Mouse (Mus musculus) limb, embryonic 10.5 days (tissue): ENCODE results near the gene Tle6. TPM values are rescaled to one million over a fixed set of nuclear protein-coding genes. Genes with fewer than 3 reads are reported as not detected.
A peak's percentile ranks its signal among the peaks of the same experiment; 100 is the strongest.

Experiments
- DNase-seq: peaks from one replicate; pipeline ENCODE4 v3.0.0-alpha.2; 2017; ENCODE audit warnings: low spot score
- H3K27ac ChIP-seq: fragments of 300-500 bp; sonication (generic); 2 replicates; pipeline ENCODE4 v1.5.1; 2016; ENCODE audit warnings: mild to moderate bottlenecking
- H3K27me3 ChIP-seq: fragments of 300-500 bp; sonication (generic); 2 replicates; pipeline ENCODE4 v1.6.1; 2016; ENCODE audit warnings: low read depth, mild to moderate bottlenecking; ENCODE audit not compliant: poor library complexity, severe bottlenecking
- H3K36me3 ChIP-seq: fragments of 300-500 bp; sonication (generic); 2 replicates; pipeline ENCODE4 v1.6.1; 2016; ENCODE audit warnings: mild to moderate bottlenecking, moderate library complexity
- H3K4me1 ChIP-seq: fragments of 300-500 bp; sonication (generic); 2 replicates; pipeline ENCODE4 v1.6.1; 2016
- H3K4me3 ChIP-seq: fragments of 300-500 bp; sonication (generic); 2 replicates; pipeline ENCODE4 v1.5.1; 2016; ENCODE audit warnings: mild to moderate bottlenecking, moderate library complexity
- H3K9me3 ChIP-seq: fragments of 300-500 bp; sonication (generic); replicated peaks from 2 replicates; pipeline ENCODE4 v1.6.1; 2016; ENCODE audit warnings: mild to moderate bottlenecking
- WGBS: fragments of 180-500 bp; shearing (Covaris S2); methylation state at CpG from one replicate; pipeline ENCODE4 v1.1.7; 2016; 5-methylcytosine and 5-hydroxymethylcytosine counted together
- polyA plus RNA-seq: library from polyadenylated mRNA; unstranded; fragments of >200 nt; fragmentation: Nextera tagmentation; extraction: Ambion mirVana; gene quantifications from 2 replicates; pipeline ENCODE4 v1.2.1, GENCODE M21; 2016

Tle6 gene
- polyA plus RNA-seq, 1 experiment from 2014 or later, result 15.5 TPM

DNA sequence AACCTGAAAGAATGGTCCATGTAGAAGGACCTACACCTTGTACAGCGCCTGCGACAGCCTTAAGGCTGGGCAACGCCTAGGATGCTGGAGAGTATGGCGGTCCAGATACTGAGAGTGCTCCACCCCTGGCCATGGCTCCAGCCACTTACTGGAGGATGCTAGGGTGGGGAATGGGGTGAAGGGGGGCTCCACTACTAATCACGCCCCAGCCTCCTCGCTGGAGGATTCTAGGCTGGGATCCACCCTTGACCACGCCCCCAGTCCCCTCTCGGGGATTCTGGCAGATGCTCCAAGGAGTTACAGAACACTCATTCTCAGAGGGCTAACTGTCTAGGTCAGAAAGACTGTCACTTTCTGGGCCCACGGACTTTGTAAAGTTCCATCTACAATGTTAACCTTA, 27.9 kb downstream of the Tle6 start:
- 5% methylated on average over 9 of the region's 9 CpGs for WGBS
- Histone ChIP-seq H3K9me3 (no peaks in the 10 kb centered on the region), H3K27ac (peak overlapping the region; percentile 87), H3K4me3 (peak overlapping the region; percentile 50), H3K4me1 (peaks cover 85% of the 10 kb centered on the region), H3K36me3 (peaks cover 11% of the 10 kb centered on the region; the same call in 1 of the 2 replicates), H3K27me3 (peaks cover 61% of the 10 kb centered on the region)
- no peak for DNase-seq

- peaks cover 61% of the 10 kb centered on the region for H3K27me3 ChIP-seq
- peak overlapping the region; percentile 50 for H3K4me3 ChIP-seq
- H3K36me3 ChIP-seq, result peaks cover 8% of the 10 kb centered on the region
- H3K9me3 ChIP-seq, result no peaks in the 10 kb centered on the region
- H3K27ac ChIP-seq, result peak overlapping the region; percentile 87
- WGBS, result 3% methylated on average over 9 of the region's 9 CpGs
- peaks cover 89% of the 10 kb centered on the region for H3K4me1 ChIP-seq
- DNase-seq, result peak; percentile 52
Observed at GRCm38 (mm10) chr10:81572133-81572671, 28.7 kb downstream of the Tle6 start.

DNA sequence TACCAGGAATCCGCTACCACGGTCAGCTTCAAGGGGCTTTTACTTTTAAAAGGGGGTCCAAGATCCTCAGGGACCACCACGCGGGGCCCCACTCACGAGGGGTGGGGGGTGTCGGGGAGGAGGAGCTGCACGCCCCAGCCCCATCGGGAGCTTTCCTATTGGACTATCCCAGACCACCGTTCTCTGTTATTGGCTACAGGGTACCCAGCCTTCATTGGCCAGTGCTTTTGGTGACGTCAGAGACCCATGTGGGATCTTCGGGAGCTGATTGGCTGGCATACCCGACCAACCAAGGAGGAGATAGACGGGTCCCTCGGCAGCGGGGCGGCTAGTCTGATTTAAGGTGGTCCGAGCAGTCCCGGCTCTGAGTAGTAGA, 29.4 kb downstream of the Tle6 start:
- under 1% methylated on average over 18 of the region's 18 CpGs for WGBS
- peak overlapping the region; percentile 87 for H3K27ac ChIP-seq
- H3K27me3 ChIP-seq, result peaks cover 61% of the 10 kb centered on the region
- peak overlapping the region; percentile 50 for H3K4me3 ChIP-seq
- peaks cover 11% of the 10 kb centered on the region for H3K36me3 ChIP-seq
- H3K4me1 ChIP-seq, result peaks cover 90% of the 10 kb centered on the region
- peak; percentile 92 for DNase-seq
- H3K9me3 ChIP-seq, result no peaks in the 10 kb centered on the region

DNA sequence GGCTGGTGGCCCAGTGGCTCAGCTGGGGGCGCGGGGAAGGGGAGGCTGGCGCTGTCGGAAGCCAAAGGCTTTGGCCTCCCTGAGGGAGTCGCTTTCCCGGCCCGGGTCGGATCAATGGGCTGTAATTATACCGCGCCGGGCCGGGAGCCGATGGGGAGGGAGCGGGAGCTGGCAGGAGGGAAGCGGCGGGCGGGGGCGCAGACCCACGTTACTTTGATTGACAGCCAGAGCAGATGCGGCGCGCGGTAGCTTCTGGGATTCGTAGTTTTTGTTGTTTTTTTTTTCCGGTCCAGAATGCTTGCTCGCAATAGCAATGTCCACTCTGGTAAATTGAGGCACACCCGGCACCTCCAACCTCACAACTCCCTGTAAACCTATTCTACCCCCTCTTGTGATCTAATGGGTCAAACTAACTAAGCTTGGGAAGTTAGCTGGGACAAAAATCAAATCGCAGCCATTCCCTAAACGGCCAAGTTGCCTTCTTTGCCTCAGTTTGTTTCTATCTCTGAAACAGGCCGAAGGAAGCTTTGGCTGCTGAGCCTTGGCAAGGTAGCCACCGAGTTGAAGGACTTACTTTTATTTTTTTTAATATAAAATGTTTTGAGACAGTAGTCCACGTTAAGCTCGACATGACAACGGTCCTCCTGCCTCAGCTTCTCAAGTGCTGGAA, 29.9 kb downstream of the Tle6 start:
- DNase-seq, result peak; percentile 99
- peaks cover 90% of the 10 kb centered on the region for H3K4me1 ChIP-seq

GRCm38 (mm10) chr10:81570238-81570800, 30.6 kb downstream of the Tle6 start:
- H3K27me3 ChIP-seq, result peaks cover 61% of the 10 kb centered on the region
- peaks cover 23% of the 10 kb centered on the region for H3K36me3 ChIP-seq
- DNase-seq, result peak; percentile 53
- H3K4me3 ChIP-seq, result peak overlapping the region; percentile 50
- WGBS, result 0% methylated on average over 9 of the region's 11 CpGs
- H3K4me1 ChIP-seq, result peaks cover 90% of the 10 kb centered on the region
- no peaks in the 10 kb centered on the region for H3K9me3 ChIP-seq
- peak overlapping the region; percentile 87 for H3K27ac ChIP-seq

More for the DNA sequence above, 29.9 kb downstream of the Tle6 start:
- Histone ChIP-seq H3K9me3 (no peaks in the 10 kb centered on the region), H3K27me3 (peaks cover 61% of the 10 kb centered on the region), H3K27ac (peak overlapping the region; percentile 87), H3K4me3 (peak overlapping the region; percentile 50), H3K36me3 (peaks cover 17% of the 10 kb centered on the region)
- WGBS, result under 1% methylated on average over 33 of the region's 34 CpGs

DNA sequence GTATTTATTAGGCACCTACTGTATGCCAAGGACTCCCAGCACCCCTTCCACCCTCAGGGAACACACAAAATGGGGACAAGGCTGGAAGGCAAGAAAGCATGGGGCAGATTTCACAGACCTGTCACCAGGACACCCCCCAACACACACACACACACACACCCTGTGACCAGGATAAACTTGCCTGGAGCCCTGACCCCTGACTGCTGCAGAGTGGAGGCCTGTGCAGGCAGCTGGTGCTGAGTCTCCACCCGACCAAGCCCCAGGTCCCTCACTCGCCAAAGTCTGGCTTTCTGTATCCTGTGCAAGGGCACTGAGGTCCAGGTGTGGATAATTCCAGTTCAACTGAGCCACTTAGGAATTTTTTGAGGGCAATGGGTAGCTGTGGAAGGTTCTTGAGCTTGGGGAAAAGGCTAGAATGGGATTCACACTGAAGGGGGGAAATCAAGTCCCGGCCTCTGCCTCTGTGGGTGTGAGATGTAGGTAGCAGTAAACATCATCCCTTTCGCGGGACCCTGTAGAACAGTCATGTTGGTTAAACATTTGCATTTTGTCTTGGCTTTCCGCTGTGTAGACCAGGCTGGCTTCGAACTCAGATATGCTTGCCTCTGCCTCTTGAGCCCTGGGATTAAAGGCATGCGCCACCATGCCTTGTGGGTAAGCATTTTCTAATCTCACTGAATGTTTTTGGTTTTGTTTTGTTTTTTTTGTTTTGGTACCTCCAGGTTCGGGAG, 31.2 kb downstream of the Tle6 start:
- H3K9me3 ChIP-seq, result no peaks in the 10 kb centered on the region
- H3K4me3 ChIP-seq, result peak overlapping the region; percentile 27; the same call in 1 of the 2 replicates
- DNase-seq, result no peak
- peaks cover 30% of the 10 kb centered on the region for H3K36me3 ChIP-seq
- H3K27me3 ChIP-seq, result peaks cover 61% of the 10 kb centered on the region
- peaks cover 90% of the 10 kb centered on the region for H3K4me1 ChIP-seq
- 40% methylated on average over 9 of the region's 9 CpGs for WGBS
- H3K27ac ChIP-seq, result peak overlapping the region; percentile 87

GRCm38 (mm10) chr10:81568381-81569191, 32.3 kb downstream of the Tle6 start:
- Histone ChIP-seq H3K27ac (peak overlapping the region; percentile 87), H3K27me3 (peaks cover 51% of the 10 kb centered on the region), H3K36me3 (peaks cover 39% of the 10 kb centered on the region), H3K9me3 (no peaks in the 10 kb centered on the region), H3K4me1 (peaks cover 90% of the 10 kb centered on the region), H3K4me3 (peak overlapping the region; percentile 27)
- 12% methylated on average over 16 of the region's 16 CpGs for WGBS
- peak; percentile 77 for DNase-seq

DNA sequence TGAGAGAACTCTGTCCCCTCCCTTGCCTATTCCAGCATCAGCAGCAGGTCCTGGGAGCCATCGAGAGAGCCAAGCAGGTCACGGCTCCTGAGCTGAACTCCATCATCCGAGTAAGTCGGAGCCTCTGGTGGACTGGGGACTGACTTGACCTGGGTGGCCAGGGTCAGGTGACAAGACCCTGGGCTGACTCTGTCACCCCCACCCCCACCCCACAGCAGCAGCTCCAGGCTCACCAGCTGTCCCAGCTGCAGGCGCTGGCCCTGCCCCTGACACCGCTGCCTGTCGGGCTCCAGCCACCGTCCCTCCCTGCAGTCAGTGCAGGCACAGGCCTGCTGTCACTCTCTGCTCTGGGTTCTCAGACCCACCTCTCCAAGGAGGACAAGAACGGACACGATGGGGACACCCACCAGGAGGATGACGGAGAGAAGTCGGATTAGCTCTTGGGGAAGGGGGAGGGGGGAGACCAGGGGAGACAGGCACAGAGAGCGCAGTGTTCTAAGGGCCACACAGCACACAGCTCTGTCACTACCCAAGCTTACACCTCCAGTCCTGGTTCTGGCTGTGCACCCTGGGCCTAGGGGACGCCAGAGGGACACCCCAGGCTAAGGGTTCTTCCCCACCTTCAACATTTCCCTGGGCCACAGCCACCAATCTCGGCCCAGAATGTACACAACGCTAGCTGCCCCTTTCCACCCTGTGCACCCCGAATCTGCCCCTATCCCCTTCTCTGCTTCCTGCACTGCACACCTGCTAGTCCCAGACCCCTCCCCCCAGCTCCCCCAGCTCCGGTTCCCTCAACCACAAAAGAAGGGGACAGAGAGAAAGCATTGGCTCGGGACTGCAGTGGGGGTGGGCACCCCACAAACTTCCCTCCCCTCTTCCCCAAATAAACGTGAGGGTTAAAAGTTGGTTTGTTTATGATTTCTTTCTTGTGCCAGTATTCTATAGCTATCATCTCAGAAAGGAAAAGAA, 35.3 kb downstream of the Tle6 start:
- Histone ChIP-seq H3K27me3 (peaks cover 34% of the 10 kb centered on the region), H3K4me3 (peak overlapping the region; percentile 49), H3K4me1 (peaks cover 94% of the 10 kb centered on the region), H3K27ac (peak overlapping the region; percentile 85), H3K36me3 (peaks cover 61% of the 10 kb centered on the region), H3K9me3 (no peaks in the 10 kb centered on the region)
- no peak for DNase-seq
- 26% methylated on average over 20 of the region's 20 CpGs for WGBS

- 7% methylated on average over 10 of the region's 10 CpGs for WGBS
- Histone ChIP-seq H3K4me3 (peak overlapping the region; percentile 49), H3K27me3 (peaks cover 40% of the 10 kb centered on the region)
Observed at GRCm38 (mm10) chr10:81564734-81565133, 36.1 kb downstream of the Tle6 start.

DNA sequence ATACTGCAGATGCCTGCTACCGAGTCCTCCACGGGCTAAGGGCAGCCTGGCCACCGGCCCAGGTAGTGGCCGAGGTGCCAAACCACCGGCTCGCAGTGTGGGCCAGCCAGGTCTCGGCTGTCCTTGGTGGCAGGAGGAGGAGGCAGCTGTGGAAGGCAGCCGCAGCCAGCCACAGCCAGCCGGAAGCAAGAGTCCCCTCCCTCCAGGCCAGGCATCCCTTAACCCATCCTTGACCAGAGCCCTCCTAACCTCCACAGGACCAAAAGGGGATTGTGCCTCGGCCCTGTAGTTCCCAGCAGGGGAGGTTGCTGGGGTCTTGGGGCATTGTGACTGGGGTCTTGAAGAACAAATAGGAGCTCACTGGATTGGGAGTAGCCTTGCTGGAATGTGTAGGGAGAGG, 36.7 kb downstream of the Tle6 start:
- peaks cover 40% of the 10 kb centered on the region for H3K27me3 ChIP-seq

More at GRCm38 (mm10) chr10:81564734-81565133, 36.1 kb downstream of the Tle6 start:
- Histone ChIP-seq H3K36me3 (peaks cover 61% of the 10 kb centered on the region), H3K9me3 (no peaks in the 10 kb centered on the region), H3K27ac (peak overlapping the region; percentile 85), H3K4me1 (peaks cover 94% of the 10 kb centered on the region)
- DNase-seq, result peak; percentile 80

GRCm38 (mm10) chr10:81563481-81563880, 37.4 kb downstream of the Tle6 start:
- H3K36me3 ChIP-seq, result peaks cover 61% of the 10 kb centered on the region
- no peaks in the 10 kb centered on the region for H3K9me3 ChIP-seq
- 39% methylated on average over 6 of the region's 6 CpGs for WGBS
- H3K4me1 ChIP-seq, result peaks cover 91% of the 10 kb centered on the region
- H3K27me3 ChIP-seq, result peaks cover 40% of the 10 kb centered on the region
- peak overlapping the region; percentile 85; the same call in 1 of the 2 replicates for H3K27ac ChIP-seq
- H3K4me3 ChIP-seq, result peak overlapping the region; percentile 49
- no peak for DNase-seq

More for the DNA sequence above, 36.7 kb downstream of the Tle6 start:
- Histone ChIP-seq H3K36me3 (peaks cover 61% of the 10 kb centered on the region), H3K4me3 (peak overlapping the region; percentile 49), H3K27ac (peak overlapping the region; percentile 85), H3K9me3 (no peaks in the 10 kb centered on the region), H3K4me1 (peaks cover 93% of the 10 kb centered on the region)
- peak; percentile 71 for DNase-seq
- WGBS, result 2% methylated on average over 10 of the region's 10 CpGs
